ENCODE assay signal across 18 mouse cellular contexts in genomic region chr14:75862701-75863100, GRCm38 (mm10). TPM values are rescaled to one million over a fixed set of nuclear protein-coding genes. Genes with fewer than 3 reads are reported as not detected.
A peak's percentile ranks its signal among the peaks of the same experiment; 100 is the strongest.
DNase-seq lines count a peak whose midpoint lies in the region; ATAC-seq lines count a peak whose summit lies in the region.
"Had no signal": no experiment of that assay in that cellular context is flagged by ENCODE, and none has a peak within 500 bp of the region (broad histone marks: within the 10 kb centered on the region; RNA-seq: fewer than 3 reads in every experiment).

No protein-coding gene starts in this region.

- peak overlapping the region; percentile 97 for H3K27ac ChIP-seq in heart, embryonic 12.5 days (ENCODE audit: poor library complexity, severe bottlenecking)
- peak overlapping the region; percentile 89; the same call in 1 of the 2 replicates for H3K27ac ChIP-seq in kidney, embryonic 16.5 days (ENCODE audit: low read length)
- H3K27ac ChIP-seq in intestine, embryonic 15.5 days: peak overlapping the region; percentile 81

- no peak overlapping the region for H3K9ac ChIP-seq in heart, embryonic 12.5 days
- H3K9ac ChIP-seq in kidney, embryonic 16.5 days (replicated peaks; ENCODE audit: low read length): no peak overlapping the region
- no peak overlapping the region for H3K9ac ChIP-seq in intestine, embryonic 15.5 days
- H3K9ac ChIP-seq: embryonic facial prominence, embryonic 15.5 days; forebrain, embryonic 12.5 days; liver, embryonic 12.5 days had no signal

- WGBS in heart, embryonic 12.5 days: 83% methylated on average over 6 of the region's 6 CpGs
- 90% methylated on average over 6 of the region's 6 CpGs for WGBS in kidney, embryonic 16.5 days
- WGBS in intestine, embryonic 15.5 days: 91% methylated on average over 6 of the region's 6 CpGs

- no peak for ATAC-seq in heart, embryonic 12.5 days (ENCODE audit: insufficient number of reproducible peaks, low FRiP score)
- no peak for ATAC-seq in kidney, embryonic 16.5 days (ENCODE audit: low FRiP score, low TSS enrichment)
- ATAC-seq in intestine, embryonic 15.5 days: no peak

- H3K36me3 ChIP-seq in heart, embryonic 12.5 days: peaks cover 7% of the 10 kb centered on the region; the same call in 1 of the 2 replicates
- no peaks in the 10 kb centered on the region for H3K36me3 ChIP-seq in kidney, embryonic 16.5 days (ENCODE audit: insufficient read depth, low read length)
- no peaks in the 10 kb centered on the region for H3K36me3 ChIP-seq in intestine, embryonic 15.5 days
- H3K36me3 ChIP-seq: embryonic facial prominence, embryonic 15.5 days; forebrain, embryonic 12.5 days; liver, embryonic 12.5 days had no signal

- no peaks in the 10 kb centered on the region for H3K27me3 ChIP-seq in heart, embryonic 12.5 days (replicated peaks)
- H3K27me3 ChIP-seq in kidney, embryonic 16.5 days (ENCODE audit: insufficient read depth, low read length): no peaks in the 10 kb centered on the region
- no peaks in the 10 kb centered on the region for H3K27me3 ChIP-seq in intestine, embryonic 15.5 days (replicated peaks)
- H3K27me3 ChIP-seq: embryonic facial prominence, embryonic 15.5 days; forebrain, embryonic 12.5 days; liver, embryonic 12.5 days had no signal

- DNase-seq in heart, postnatal 4 days: no peak
- no peak for DNase-seq in kidney, postnatal 10 days
- DNase-seq in ES-CJ7 (ENCODE audit: low read depth, low spot score): peak; percentile 71
- DNase-seq in thymus, postnatal 25 days: no peak
- DNase-seq in spleen, postnatal 4 days (ENCODE audit: low spot score in 2 of 2): no peak
- DNase-seq: cerebellum, adult 9-11 months; kidney, postnatal 4 days; layer of hippocampus, postnatal 36 days; left cerebral cortex, postnatal 4 days; midbrain, embryonic 14.5 days; right cerebral cortex, postnatal 25 days; thymus, adult 2 months had no signal

- no peak overlapping the region for H3K4me3 ChIP-seq in heart, embryonic 12.5 days
- H3K4me3 ChIP-seq in kidney, embryonic 16.5 days (ENCODE audit: low read length): no peak overlapping the region
- H3K4me3 ChIP-seq in intestine, embryonic 15.5 days (replicated peaks): no peak overlapping the region
- H3K4me3 ChIP-seq: embryonic facial prominence, embryonic 15.5 days; forebrain, embryonic 12.5 days; liver, embryonic 12.5 days had no signal

- no peak overlapping the region for H3K4me2 ChIP-seq in heart, embryonic 12.5 days
- H3K4me2 ChIP-seq in kidney, embryonic 16.5 days (replicated peaks; ENCODE audit: low read depth, low read length): no peak overlapping the region
- H3K4me2 ChIP-seq in intestine, embryonic 15.5 days (replicated peaks): no peak overlapping the region
- H3K4me2 ChIP-seq: embryonic facial prominence, embryonic 15.5 days; forebrain, embryonic 12.5 days; liver, embryonic 12.5 days had no signal

- H3K9me3 ChIP-seq in heart, embryonic 12.5 days (replicated peaks): peaks cover 8% of the 10 kb centered on the region
- peaks cover 5% of the 10 kb centered on the region; the same call in 1 of the 2 replicates for H3K9me3 ChIP-seq in kidney, embryonic 16.5 days (ENCODE audit: low read length)
- no peaks in the 10 kb centered on the region for H3K9me3 ChIP-seq in intestine, embryonic 15.5 days
- H3K9me3 ChIP-seq: embryonic facial prominence, embryonic 15.5 days; forebrain, embryonic 12.5 days; liver, embryonic 12.5 days had no signal

- H3K4me1 ChIP-seq in heart, embryonic 12.5 days (replicated peaks): peaks cover 38% of the 10 kb centered on the region
- H3K4me1 ChIP-seq in kidney, embryonic 16.5 days (ENCODE audit: insufficient read depth, low read length): peaks cover 11% of the 10 kb centered on the region
- H3K4me1 ChIP-seq in intestine, embryonic 15.5 days (replicated peaks): peaks cover 10% of the 10 kb centered on the region
- H3K4me1 ChIP-seq: liver, embryonic 12.5 days had no signal

RNA-seq across cellular contexts. Expression of gene Tpt1, which starts 17.8 kb away (rescaled TPM):
- polyA plus RNA-seq in heart, embryonic 12.5 days (2016; fragmentation: Nextera tagmentation; extraction: Ambion mirVana): 921 and 928 TPM in 2 replicates
- 1,000 to 10,000 TPM; 3,223 to 3,331 TPM for total RNA-seq in heart, postnatal 4 days (2021)
- 868 and 911 TPM in 2 replicates for polyA plus RNA-seq in kidney, embryonic 16.5 days (2015; fragmentation: Nextera tagmentation; extraction: Ambion mirVana)
- 988 and 1,053 TPM in 2 replicates for polyA plus RNA-seq in intestine, embryonic 15.5 days (2015; fragmentation: Nextera tagmentation; extraction: Ambion mirVana)
